28 mouse cellular contexts compared by ENCODE assay signal in genomic region chr4:70517646-70518045, GRCm38 (mm10). TPM values are rescaled to one million over a fixed set of nuclear protein-coding genes. Genes with fewer than 3 reads are reported as not detected.
DNase-seq lines count a peak whose midpoint lies in the region; ATAC-seq and TF ChIP-seq lines count a peak whose summit lies in the region.
"Had no signal": no experiment of that assay in that cellular context is flagged by ENCODE, and none has a peak within 500 bp of the region (broad histone marks: within the 10 kb centered on the region; RNA-seq: fewer than 3 reads in every experiment).

No protein-coding gene starts in this region.

- WGBS in liver, adult 2 months, result 55% methylated on average over 1 of the region's 1 CpGs
- WGBS in liver, postnatal 0 days (ENCODE audit: insufficient replicate concordance), result 69% methylated on average over 1 of the region's 1 CpGs

- H3K9me3 ChIP-seq in liver, postnatal 0 days (ENCODE audit: low read length), result no peaks in the 10 kb centered on the region
- H3K9me3 ChIP-seq: forebrain, embryonic 13.5 days; G1E; hindbrain, embryonic 12.5 days; liver, embryonic 13.5 days; neural tube, embryonic 15.5 days had no signal

- peak; percentile 75 to 76 for DNase-seq in frontal cortex, adult 2 months (ENCODE audit: extremely low spot score in 1 of 2, low spot score in 1 of 2)
- no peak for DNase-seq in frontal cortex, postnatal 14 days (ENCODE audit: low spot score in 2 of 2)
- DNase-seq in liver, adult 2 months (ENCODE audit: extremely low read depth, low read depth, low spot score), result peak; percentile 51
- DNase-seq in liver, postnatal 0 days, result no peak
- DNase-seq in frontal cortex, postnatal 36 days (ENCODE audit: low spot score in 2 of 2), result peak; percentile 32 to 76
- DNase-seq in right cerebral cortex, postnatal 36 days (ENCODE audit: low spot score in 2 of 2), result peak; percentile 26 to 63
- no peak for DNase-seq in heart, adult 11 months
- DNase-seq: adrenal gland, adult 8-10 months; cerebellum, adult 11 months; cerebellum, adult 9-10 months; cerebellum, postnatal 36 days; gastrocnemius, postnatal 10 days; heart, postnatal 36 days; kidney, adult 8-10 months; kidney, postnatal 4 days; liver, embryonic 13.5 days; lung, adult 2 months; lung, postnatal 10 days; midbrain, embryonic 14.5 days; thymus, postnatal 4 days had no signal

- no peak overlapping the region for H3K27ac ChIP-seq in liver, adult 2 months (replicated peaks; ENCODE audit: insufficient read depth, low read depth, low read length)
- H3K27ac ChIP-seq in liver, postnatal 0 days (ENCODE audit: low read depth), result no peak overlapping the region
- H3K27ac ChIP-seq: forebrain, embryonic 13.5 days; hindbrain, embryonic 12.5 days; hindbrain, postnatal 0 days; kidney, postnatal 0 days; liver, embryonic 13.5 days; macrophage; neural tube, embryonic 15.5 days had no signal

- TF ChIP-seq POLR2A in liver, adult 2 months (IDR thresholded peaks at IDR 0.05; ENCODE audit: extremely low read depth, insufficient read depth, low read length), result no peak

- ATAC-seq in liver, postnatal 0 days, result no peak
- ATAC-seq: forebrain, embryonic 13.5 days; hindbrain, postnatal 0 days; intestine, embryonic 16.5 days had no signal

- H3K9ac ChIP-seq in liver, adult 2 months (ENCODE audit: low read depth, low read length), result no peak overlapping the region
- H3K9ac ChIP-seq in liver, postnatal 0 days (replicated peaks), result no peak overlapping the region
- H3K9ac ChIP-seq: forebrain, embryonic 13.5 days; hindbrain, embryonic 12.5 days; liver, embryonic 13.5 days; neural tube, embryonic 15.5 days had no signal

- H3K4me2 ChIP-seq in liver, postnatal 0 days (ENCODE audit: low read depth, low read length), result no peak overlapping the region
- H3K4me2 ChIP-seq: forebrain, embryonic 13.5 days; hindbrain, embryonic 12.5 days; liver, embryonic 13.5 days; neural tube, embryonic 15.5 days had no signal

- no peaks in the 10 kb centered on the region for H3K36me3 ChIP-seq in liver, adult 2 months (ENCODE audit: control insufficient read depth, insufficient read depth, low read length)
- no peaks in the 10 kb centered on the region for H3K36me3 ChIP-seq in liver, postnatal 0 days (replicated peaks; ENCODE audit: insufficient read depth, low read length)
- H3K36me3 ChIP-seq: G1E; hindbrain, embryonic 12.5 days; liver, embryonic 13.5 days; neural tube, embryonic 15.5 days had no signal

- no peak overlapping the region for H3K4me3 ChIP-seq in liver, adult 2 months (ENCODE audit: insufficient read depth, low read depth, low read length)
- no peak overlapping the region for H3K4me3 ChIP-seq in liver, postnatal 0 days (ENCODE audit: low read depth, low read length)
- H3K4me3 ChIP-seq: forebrain, embryonic 13.5 days; hindbrain, embryonic 12.5 days; liver, embryonic 13.5 days; neural tube, embryonic 15.5 days had no signal

- no peak for TF ChIP-seq EP300 in liver, postnatal 0 days (IDR thresholded peaks at IDR 0.05; ENCODE audit: low read depth)

- no peak for TF ChIP-seq CTCF in liver, adult 2 months (IDR thresholded peaks at IDR 0.05; ENCODE audit: low read depth, low read length)
- no peak for TF ChIP-seq CTCF in liver, postnatal 0 days (IDR thresholded peaks at IDR 0.05; ENCODE audit: low read depth)

- no peaks in the 10 kb centered on the region; the same call in 1 of the 2 replicates for H3K79me2 ChIP-seq in liver, adult 2 months (ENCODE audit: control insufficient read depth, insufficient read depth, low read length)

- no peaks in the 10 kb centered on the region for H3K27me3 ChIP-seq in liver, adult 2 months (ENCODE audit: control insufficient read depth, insufficient read depth, low read length)
- H3K27me3 ChIP-seq in liver, postnatal 0 days (ENCODE audit: insufficient read depth, low read length), result no peaks in the 10 kb centered on the region
- H3K27me3 ChIP-seq: forebrain, embryonic 13.5 days; hindbrain, embryonic 12.5 days; liver, embryonic 13.5 days; neural tube, embryonic 15.5 days had no signal

- H3K4me1 ChIP-seq in liver, adult 2 months (ENCODE audit: control insufficient read depth, insufficient read depth, low read length), result peaks cover 7% of the 10 kb centered on the region
- peaks cover 5% of the 10 kb centered on the region; the same call in 1 of the 2 replicates for H3K4me1 ChIP-seq in liver, postnatal 0 days (ENCODE audit: insufficient read depth)
- H3K4me1 ChIP-seq: hindbrain, embryonic 12.5 days had no signal

RNA-seq across cellular contexts. Expression of gene Megf9, which starts 17.1 kb away (rescaled TPM):
- polyA plus RNA-seq in frontal cortex, adult 2 months (2012; rRNA removed), result 32.6 and 35.7 TPM in 2 replicates
- 9.9 and 10.5 TPM in 2 replicates for total RNA-seq in liver, adult 2 months (2014; rRNA removed)
- 8.6 and 16.1 TPM in 2 replicates for polyA plus RNA-seq in liver, adult 2 months (2012; rRNA removed)
- polyA plus RNA-seq in liver, postnatal 0 days (2015; fragmentation: Nextera tagmentation; extraction: Ambion mirVana), result 7.2 and 9.4 TPM in 2 replicates
- polyA plus RNA-seq: G1E had no signal

Comparison
In these comparisons a context has a peak if more than half of its experiments do, and no peak if none do; other contexts are left out.
1. DNase-seq: peak in frontal cortex, adult 2 months (2 of 2), liver, adult 2 months (single experiment), frontal cortex, postnatal 36 days (2 of 2) and right cerebral cortex, postnatal 36 days (2 of 2); none in frontal cortex, postnatal 14 days (0 of 2), liver, postnatal 0 days (single experiment) and heart, adult 11 months (single experiment).